Mouse (Mus musculus) forebrain, postnatal 0 days (tissue): ENCODE results near the gene Cops4. TPM values are rescaled to one million over a fixed set of nuclear protein-coding genes. Genes with fewer than 3 reads are reported as not detected.

ENCODE experiments used
- ATAC-seq: fragments of 200-750 bp; cut with Nextera tagmentation; 2 replicates; pipeline ENCODE4 v1.8.0; 2017; ENCODE audit warnings: mild to moderate bottlenecking, moderate library complexity
- DNase-seq: peaks from one replicate; pipeline ENCODE4 v3.0.0-alpha.2; 2015
- H3K27ac ChIP-seq: fragments of 300-500 bp; sonication (generic); 2 replicates; pipeline ENCODE4 v1.5.1; 2014; ENCODE audit warnings: low read depth, mild to moderate bottlenecking, antibody characterized with exemption, low read length, moderate library complexity, mixed read lengths
- H3K27me3 ChIP-seq: fragments of 300-500 bp; sonication (generic); 2 replicates; pipeline ENCODE4 v1.6.1; 2014; ENCODE audit warnings: mild to moderate bottlenecking, low read length, mixed read lengths; ENCODE audit not compliant: insufficient read depth
- H3K36me3 ChIP-seq: fragments of 300-500 bp; sonication (generic); 2 replicates; pipeline ENCODE4 v1.6.1; 2014; ENCODE audit warnings: mild to moderate bottlenecking, moderate library complexity; ENCODE audit not compliant: insufficient read depth
- H3K4me1 ChIP-seq: fragments of 300-500 bp; sonication (generic); 2 replicates; pipeline ENCODE4 v1.6.1; 2014; ENCODE audit warnings: antibody characterized with exemption; ENCODE audit not compliant: insufficient read depth
- H3K4me2 ChIP-seq: fragments of 300-500 bp; sonication (generic); 2 replicates; pipeline ENCODE4 v1.6.1; 2014; ENCODE audit warnings: low read depth, mild to moderate bottlenecking, moderate library complexity
- H3K4me3 ChIP-seq: fragments of 300-500 bp; sonication (generic); 2 replicates; pipeline ENCODE4 v1.5.1; 2014; ENCODE audit warnings: low read depth, low read length, mixed read lengths
- H3K9ac ChIP-seq: fragments of 300-500 bp; sonication (generic); 2 replicates; pipeline ENCODE4 v1.6.1; 2014; ENCODE audit warnings: mild to moderate bottlenecking
- H3K9me3 ChIP-seq: fragments of 300-500 bp; sonication (generic); 2 replicates; pipeline ENCODE4 v1.6.1; 2016; ENCODE audit warnings: low read length
- CTCF ChIP-seq: sonication (generic); IDR thresholded peaks from 2 replicates; pipeline ENCODE4 v1.5.1; 2016; ENCODE audit warnings: antibody characterized with exemption, control low read depth, low read depth
- WGBS: fragments of 180-500 bp; shearing (Covaris S2); extraction: QIAGEN DNeasy Blood & Tissue Kit; methylation state at CpG from one replicate; pipeline ENCODE4 v1.1.7; 2014; 5-methylcytosine and 5-hydroxymethylcytosine counted together
- polyA plus RNA-seq: library from polyadenylated mRNA; unstranded; fragments of >200 nt; fragmentation: Nextera tagmentation; extraction: Ambion mirVana; gene quantifications from 2 replicates; pipeline ENCODE4 v1.2.1, GENCODE M21; 2015
- total RNA-seq: library from RNA; depleted of rRNA; stranded (reverse); fragments of >200 nt; gene quantifications from 2 replicates; pipeline ENCODE4 v1.2.3, GENCODE M21; 2014

Cops4 gene
- total and polyA plus RNA-seq, 2 experiments from 2014 or later = 136 to 184 TPM

DNA sequence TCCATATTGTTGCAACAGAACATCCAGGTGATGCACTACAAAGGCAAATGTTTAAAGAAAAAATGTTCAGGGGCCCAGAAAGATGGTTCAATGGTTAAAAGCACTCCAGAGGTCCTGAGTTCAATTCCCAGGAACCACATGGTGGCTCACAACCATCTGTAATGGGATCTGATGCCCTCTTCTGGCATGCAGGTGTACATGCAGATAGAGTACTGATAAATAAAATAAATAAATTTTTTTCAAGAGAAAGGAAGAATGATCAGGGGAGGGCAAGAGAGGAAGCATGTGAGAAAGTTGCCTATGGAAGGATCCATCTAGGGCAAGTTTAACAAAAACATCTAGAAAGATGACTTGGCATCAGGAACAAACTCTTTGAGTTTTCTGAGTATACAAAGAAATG is 5.5 kb upstream of the Cops4 start:
- DNase-seq (no peak), ATAC-seq (no peak)
- no peak for TF ChIP-seq CTCF

DNA sequence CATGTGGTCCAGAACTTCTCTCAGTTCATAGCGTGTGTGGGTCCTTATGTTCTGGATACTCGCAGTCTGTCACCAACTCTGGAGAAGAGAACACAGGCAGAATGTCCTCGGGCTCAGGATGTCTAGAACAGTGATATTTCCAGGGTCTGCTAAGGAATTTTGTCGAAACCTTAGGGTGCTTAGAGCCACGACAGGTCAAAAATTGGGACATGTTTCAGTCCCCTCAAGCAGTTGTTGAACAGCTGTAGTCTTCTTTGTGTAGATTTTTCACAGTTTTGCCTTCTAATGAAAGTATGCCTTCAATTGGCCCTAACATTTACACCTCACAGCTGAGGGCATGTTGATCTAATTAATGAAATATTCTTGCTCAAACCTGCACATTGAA is 910 bp downstream of the Cops4 start:
- no peaks in the 10 kb centered on the region for H3K9me3 ChIP-seq
- H3K4me2 ChIP-seq = peak overlapping the region; percentile 71
- 6% methylated on average over 5 of the region's 5 CpGs for WGBS
- H3K27me3 ChIP-seq = no peaks in the 10 kb centered on the region
- H3K27ac ChIP-seq = peak overlapping the region; percentile 86
- DNase-seq = no peak
- ATAC-seq = no peak
- H3K36me3 ChIP-seq = no peaks in the 10 kb centered on the region
- H3K9ac ChIP-seq = peak overlapping the region; percentile 79
- peak overlapping the region; percentile 90 for H3K4me3 ChIP-seq
- peaks cover 9% of the 10 kb centered on the region for H3K4me1 ChIP-seq
- TF ChIP-seq CTCF = no peak

More for the DNA sequence above, 5.5 kb upstream of the Cops4 start:
- Histone ChIP-seq H3K4me3 (no peak overlapping the region), H3K9ac (no peak overlapping the region), H3K36me3 (no peaks in the 10 kb centered on the region), H3K27me3 (no peaks in the 10 kb centered on the region), H3K4me2 (no peak overlapping the region), H3K27ac (no peak overlapping the region), H3K4me1 (0 out of 2 replicates have a peak, but pooled peaks cover 2% of the 10 kb centered on the region), H3K9me3 (no peaks in the 10 kb centered on the region)

DNA sequence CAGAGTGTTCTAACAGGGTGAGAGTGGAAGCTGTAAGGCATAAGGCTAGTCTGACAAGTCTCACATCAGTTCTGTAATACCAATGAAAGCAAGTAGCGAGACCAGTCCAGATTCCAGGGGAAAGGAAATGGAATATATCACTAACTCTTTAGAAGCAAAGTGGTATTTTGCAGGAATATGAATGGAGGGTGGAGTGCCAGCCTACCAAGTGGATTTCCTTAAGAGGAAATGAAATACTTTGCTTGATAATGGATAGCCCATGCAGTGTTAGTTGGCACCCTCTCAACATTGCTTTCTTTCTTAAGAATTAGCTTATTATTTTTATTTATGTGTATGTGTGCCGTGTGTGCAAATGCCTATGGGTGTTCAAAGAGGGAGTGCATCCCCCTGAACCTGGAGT is 2.1 kb downstream of the Cops4 start:
- ATAC-seq = no peak
- WGBS = 94% methylated on average over 2 of the region's 2 CpGs
- Histone ChIP-seq H3K27me3 (no peaks in the 10 kb centered on the region), H3K4me3 (no peak overlapping the region), H3K27ac (no peak overlapping the region), H3K4me2 (no peak overlapping the region), H3K9ac (no peak overlapping the region), H3K4me1 (peaks cover 9% of the 10 kb centered on the region), H3K36me3 (no peaks in the 10 kb centered on the region), H3K9me3 (no peaks in the 10 kb centered on the region)
- TF ChIP-seq CTCF = no peak
- no peak for DNase-seq

DNA sequence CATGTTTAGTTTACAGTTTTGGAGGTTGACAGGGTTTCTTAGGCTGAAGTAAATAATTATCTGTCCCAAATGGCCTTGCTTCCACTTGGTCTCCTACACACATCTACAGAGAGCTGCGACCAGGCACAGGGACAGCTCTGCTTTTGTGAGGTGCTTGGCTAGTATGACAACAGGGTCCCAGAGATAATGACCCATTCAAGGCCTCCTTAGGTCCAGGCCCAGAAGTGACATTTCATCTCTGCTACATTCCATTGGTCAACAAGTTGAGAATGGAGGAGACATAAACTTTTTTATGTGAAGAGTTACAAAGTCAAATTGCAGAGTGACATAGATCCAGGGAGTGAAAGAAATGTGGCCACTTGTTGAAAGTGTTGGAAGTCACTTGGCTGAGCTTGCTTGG is 5.2 kb downstream of the Cops4 start:
- H3K4me3 ChIP-seq = no peak overlapping the region
- H3K36me3 ChIP-seq = no peaks in the 10 kb centered on the region; the same call in 1 of the 2 replicates
- no peak for TF ChIP-seq CTCF
- WGBS = 91% methylated on average over 1 of the region's 1 CpGs
- no peak overlapping the region for H3K4me2 ChIP-seq
- DNase-seq (no peak), ATAC-seq (no peak)
- H3K27me3 ChIP-seq = no peaks in the 10 kb centered on the region
- H3K9me3 ChIP-seq = no peaks in the 10 kb centered on the region
- no peak overlapping the region for H3K27ac ChIP-seq
- H3K9ac ChIP-seq = no peak overlapping the region
- H3K4me1 ChIP-seq = peaks cover 5% of the 10 kb centered on the region

GRCm38 (mm10) chr5:100524921-100525320 is 6.8 kb downstream of the Cops4 start:
- Histone ChIP-seq H3K27ac (no peak overlapping the region), H3K27me3 (no peaks in the 10 kb centered on the region), H3K9ac (no peak overlapping the region), H3K36me3 (peaks cover 13% of the 10 kb centered on the region), H3K4me3 (no peak overlapping the region), H3K4me1 (no peaks in the 10 kb centered on the region), H3K4me2 (no peak overlapping the region), H3K9me3 (no peaks in the 10 kb centered on the region)
- no peak for TF ChIP-seq CTCF
- DNase-seq = no peak
- 98% methylated on average over 9 of the region's 9 CpGs for WGBS
- ATAC-seq = no peak

DNA sequence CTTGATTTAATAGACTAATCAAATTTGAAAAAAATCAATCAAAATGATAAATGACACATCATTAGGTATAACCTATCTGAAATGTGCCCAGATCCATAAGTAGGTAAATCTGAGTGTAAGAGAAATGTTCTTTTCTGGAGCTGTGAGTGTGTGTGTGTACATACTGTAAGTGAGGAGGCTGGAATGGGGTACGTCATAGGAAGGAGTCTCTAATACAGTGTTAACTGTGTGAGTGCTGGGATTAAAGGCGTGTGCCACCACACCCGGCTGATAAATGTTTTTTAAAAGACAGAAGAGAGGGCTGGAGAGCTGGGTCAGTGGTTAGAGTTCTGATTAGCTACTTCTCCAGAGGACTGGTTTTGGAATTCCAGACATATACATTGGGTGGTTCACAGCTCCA is 7.5 kb downstream of the Cops4 start:
- H3K9me3 ChIP-seq = no peaks in the 10 kb centered on the region
- H3K27ac ChIP-seq = no peak overlapping the region
- H3K4me1 ChIP-seq = no peaks in the 10 kb centered on the region
- DNase-seq = no peak
- no peak overlapping the region for H3K4me2 ChIP-seq
- TF ChIP-seq CTCF = no peak
- no peak for ATAC-seq
- H3K4me3 ChIP-seq = no peak overlapping the region
- H3K27me3 ChIP-seq = no peaks in the 10 kb centered on the region
- WGBS = 82% methylated on average over 3 of the region's 3 CpGs
- peaks cover 20% of the 10 kb centered on the region for H3K36me3 ChIP-seq
- no peak overlapping the region for H3K9ac ChIP-seq

DNA sequence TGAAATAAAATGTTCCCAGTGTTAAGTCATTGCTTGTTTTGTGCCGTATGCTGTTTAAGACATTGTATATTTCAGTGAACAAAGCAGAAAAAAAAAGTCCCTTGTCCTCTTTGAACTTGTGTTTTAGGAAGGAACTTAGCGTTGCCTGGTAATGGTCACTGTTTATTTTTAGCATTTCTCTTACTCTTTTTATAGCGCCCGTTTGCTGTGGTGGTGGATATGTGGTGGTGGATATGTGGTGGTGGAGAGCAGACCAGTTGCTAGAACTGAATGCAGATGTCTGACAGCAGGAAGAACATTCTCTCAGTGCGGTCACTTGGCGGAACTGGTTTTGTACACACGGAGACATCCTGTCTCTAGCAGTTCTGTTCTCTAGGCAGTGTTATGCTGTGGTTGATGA is 8.1 kb downstream of the Cops4 start:
- H3K27ac ChIP-seq = no peak overlapping the region
- no peak overlapping the region for H3K4me2 ChIP-seq
- no peak overlapping the region for H3K9ac ChIP-seq
- H3K4me3 ChIP-seq = no peak overlapping the region
- TF ChIP-seq CTCF = no peak
- ATAC-seq (no peak), DNase-seq (no peak)
- H3K27me3 ChIP-seq = no peaks in the 10 kb centered on the region
- no peaks in the 10 kb centered on the region for H3K9me3 ChIP-seq
- H3K36me3 ChIP-seq = peaks cover 25% of the 10 kb centered on the region
- H3K4me1 ChIP-seq = no peaks in the 10 kb centered on the region
- 88% methylated on average over 7 of the region's 7 CpGs for WGBS

GRCm38 (mm10) chr5:100535826-100536225 is 17.7 kb downstream of the Cops4 start:
- TF ChIP-seq CTCF = no peak
- Histone ChIP-seq H3K36me3 (peaks cover 54% of the 10 kb centered on the region), H3K4me3 (no peak overlapping the region), H3K9me3 (no peaks in the 10 kb centered on the region), H3K9ac (no peak overlapping the region), H3K27ac (no peak overlapping the region), H3K27me3 (no peaks in the 10 kb centered on the region), H3K4me2 (no peak overlapping the region), H3K4me1 (no peaks in the 10 kb centered on the region)
- 87% methylated on average over 7 of the region's 7 CpGs for WGBS
- DNase-seq (no peak), ATAC-seq (no peak)
